Mouse (Mus musculus): ENCODE data around the gene Snx20. TPM values are rescaled to one million over a fixed set of nuclear protein-coding genes. Genes with fewer than 3 reads are reported as not detected.

Snx20 gene
- total and polyA plus RNA-seq, 3 experiments, result 10.1 to 15.9 TPM; not detected in 1

GRCm38 (mm10) chr8:88662401-88662821 is 26.5 kb upstream of the Snx20 start:
- Histone ChIP-seq H3K4me1 (ENCODE audit: control insufficient read depth in 1 of 2, insufficient read depth in 2 of 2, low read length in 2 of 2) (peaks cover 26 to 28% of the 10 kb centered on the region in 2 experiments), H3K9me3 (replicated peaks; ENCODE audit: insufficient read depth, low read length) (no peaks in the 10 kb centered on the region), H3K27ac (ENCODE audit: control insufficient read depth, low read depth, low read length) (peak overlapping the region; percentile 40), H3K4me3 (ENCODE audit: control insufficient read depth in 1 of 2, insufficient read depth in 1 of 2, low read depth in 2 of 2, low read length in 2 of 2) (no peak overlapping the region), H3K36me3 (ENCODE audit: control insufficient read depth in 1 of 2, insufficient read depth in 2 of 2, low read length in 2 of 2) (peaks cover 0 to 20% of the 10 kb centered on the region in 2 experiments; a peak in 2 of 4 replicates), H3K27me3 (ENCODE audit: control insufficient read depth in 1 of 2, insufficient read depth in 2 of 2, low read length in 2 of 2) (no peaks in the 10 kb centered on the region), H3K79me2 (ENCODE audit: control insufficient read depth, insufficient read depth, low read length, poor library complexity) (no peaks in the 10 kb centered on the region), H3K9ac (ENCODE audit: control insufficient read depth, low read depth, low read length, poor library complexity, severe bottlenecking) (0 out of 2 replicates have a peak overlapping the region, but pooled peaks have one; percentile 3)
- no peak for TF ChIP-seq USF2 (IDR thresholded peaks at IDR 0.05; ENCODE audit: borderline replicate concordance in 1 of 2, insufficient read depth in 1 of 2, low read depth in 1 of 2, low read length in 2 of 2)
- no peak for TF ChIP-seq MYB (IDR thresholded peaks at IDR 0.05; ENCODE audit: low read depth, low read length)
- TF ChIP-seq SIN3A (IDR thresholded peaks at IDR 0.05; ENCODE audit: low read length), result peak; percentile 70; the same call in 1 of the 2 replicates
- TF ChIP-seq MYC (IDR thresholded peaks at IDR 0.05; ENCODE audit: low read depth, low read length), result no peak
- TF ChIP-seq TBP (IDR thresholded peaks at IDR 0.05; ENCODE audit: low read depth, low read length), result 0 out of 2 replicates have a peak, but pooled peaks have one; percentile 34
- TF ChIP-seq ETS1 (IDR thresholded peaks at IDR 0.05; ENCODE audit: low read depth, low read length), result peak; percentile 78
- TF ChIP-seq MAZ (IDR thresholded peaks at IDR 0.05; ENCODE audit: low read depth, low read length), result no peak
- no peak for TF ChIP-seq CHD1 (IDR thresholded peaks at IDR 0.05; ENCODE audit: low read depth, low read length)
- TF ChIP-seq ZMIZ1 (IDR thresholded peaks at IDR 0.05; ENCODE audit: low read depth, low read length), result no peak
- TF ChIP-seq GABPA (IDR thresholded peaks at IDR 0.05; ENCODE audit: low read depth, low read length), result no peak
- no peak for TF ChIP-seq RAD21 (IDR thresholded peaks at IDR 0.05; ENCODE audit: low read depth, low read length)
- no peak for TF ChIP-seq SMC3 (IDR thresholded peaks at IDR 0.05; ENCODE audit: low read depth, low read length)
- TF ChIP-seq RCOR1 (IDR thresholded peaks at IDR 0.05; ENCODE audit: low read depth, low read length), result peak; percentile 63; the same call in 1 of the 2 replicates
- TF ChIP-seq NRF1 (IDR thresholded peaks at IDR 0.05; ENCODE audit: insufficient read depth, low read depth, low read length, poor library complexity, severe bottlenecking), result no peak
- TF ChIP-seq USF1 (IDR thresholded peaks at IDR 0.05; ENCODE audit: low read depth, low read length), result no peak
- peak; percentile 50 to 51; a peak in 2 of 4 replicates for TF ChIP-seq EP300 (IDR thresholded peaks at IDR 0.05; ENCODE audit: low read depth in 1 of 2, low read length in 2 of 2)
- TF ChIP-seq BHLHE40 (IDR thresholded peaks at IDR 0.05; ENCODE audit: borderline replicate concordance, low read depth, low read length), result peak; percentile 27; the same call in 1 of the 2 replicates
- TF ChIP-seq MEF2A (IDR thresholded peaks at IDR 0.05; ENCODE audit: extremely low read depth, insufficient replicate concordance, low read depth, low read length, poor library complexity, severe bottlenecking), result no peak
- TF ChIP-seq MAFK (IDR thresholded peaks at IDR 0.05; ENCODE audit: borderline replicate concordance, low read depth, low read length), result no peak
- peak; percentile 70 for TF ChIP-seq ELF1 (IDR thresholded peaks at IDR 0.05; ENCODE audit: low read depth, low read length)
- TF ChIP-seq GATA1 (IDR thresholded peaks at IDR 0.05; ENCODE audit: low read depth, low read length), result no peak
- no peak for TF ChIP-seq MAX (IDR thresholded peaks at IDR 0.05; ENCODE audit: low read length)
- peak; percentile 42; the same call in 1 of the 2 replicates for TF ChIP-seq TCF12 (IDR thresholded peaks at IDR 0.05; ENCODE audit: low read depth, low read length)
- TF ChIP-seq E2F4 (IDR thresholded peaks at IDR 0.05; ENCODE audit: borderline replicate concordance, low read depth, low read length), result no peak
- no peak for TF ChIP-seq MXI1 (IDR thresholded peaks at IDR 0.05; ENCODE audit: low read depth, low read length)
- no peak for TF ChIP-seq CTCF (IDR thresholded peaks at IDR 0.05 in 2 of 3, conservative IDR thresholded peaks at IDR 0.05 in 1 of 3; ENCODE audit: control insufficient read depth in 1 of 3, insufficient read depth in 1 of 3, low read depth in 2 of 3, low read length in 3 of 3, poor library complexity in 1 of 3, severe bottlenecking in 1 of 3)
- no peak for TF ChIP-seq TAL1 (IDR thresholded peaks at IDR 0.05; ENCODE audit: low read length)
- peak; percentile 87 for DNase-seq (ENCODE audit: low read depth, low spot score)

All from MEL (cell line).